Mouse (Mus musculus) cerebellum, adult 9-11 months (tissue): ENCODE results near the gene Trim27.
A peak's percentile ranks its signal among the peaks of the same experiment; 100 is the strongest.

Experiments
- DNase-seq: peaks from one replicate; pipeline ENCODE4 v3.0.0; 2022

Trim27 gene

DNA sequence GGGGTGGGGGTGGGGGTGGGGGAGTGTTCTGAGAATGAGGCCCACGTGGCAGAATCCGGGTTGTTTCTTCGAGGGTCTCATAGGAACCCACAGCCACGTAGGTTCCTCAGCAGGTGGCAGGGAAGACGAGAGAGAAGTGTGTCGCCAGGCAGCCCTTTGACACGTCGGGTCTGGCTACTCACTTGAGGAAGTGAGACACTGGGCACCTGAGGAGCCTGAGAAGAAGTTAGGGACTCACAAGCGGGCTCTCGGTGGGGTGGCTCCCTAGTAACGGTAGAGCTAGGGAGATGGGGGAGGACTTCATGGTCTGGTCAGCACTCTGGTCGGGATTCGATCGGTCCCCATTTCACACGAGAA is at the start of gene Trim27:
Gene Trim27 (plus strand): TSS at position 79 of the 357 bp plus-strand sequence.
- no peak for DNase-seq

- DNase-seq, result no peak
Observed at GRCm38 (mm10) chr13:21142421-21142820, 36.8 kb upstream of the Trim27 start.

- no peak for DNase-seq
Observed at GRCm38 (mm10) chr13:21145767-21146166, 33.5 kb upstream of the Trim27 start, which contains the start of gene Olfr1368. Gene Olfr1368, minus strand, starts transcription at chr13:21145867.

DNA sequence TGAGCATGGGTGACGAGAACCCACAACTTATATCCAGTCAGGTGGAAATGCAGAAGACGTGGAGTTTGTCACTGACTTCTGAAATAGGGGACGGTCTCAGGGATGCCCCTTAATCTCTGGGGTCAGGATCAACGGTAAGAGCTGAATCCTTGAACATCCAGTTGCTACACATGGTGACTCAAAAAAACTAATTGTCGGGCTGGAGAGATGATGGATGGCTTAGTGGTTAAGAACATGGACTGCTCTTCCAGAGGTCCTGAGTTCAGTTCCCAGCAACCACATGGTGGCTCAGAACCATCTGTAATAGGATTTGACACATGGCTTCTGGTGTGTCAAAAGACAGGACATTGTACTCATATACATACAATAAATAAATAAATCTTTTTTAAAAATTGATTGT is 23.4 kb upstream of the Trim27 start:
- no peak for DNase-seq

DNA sequence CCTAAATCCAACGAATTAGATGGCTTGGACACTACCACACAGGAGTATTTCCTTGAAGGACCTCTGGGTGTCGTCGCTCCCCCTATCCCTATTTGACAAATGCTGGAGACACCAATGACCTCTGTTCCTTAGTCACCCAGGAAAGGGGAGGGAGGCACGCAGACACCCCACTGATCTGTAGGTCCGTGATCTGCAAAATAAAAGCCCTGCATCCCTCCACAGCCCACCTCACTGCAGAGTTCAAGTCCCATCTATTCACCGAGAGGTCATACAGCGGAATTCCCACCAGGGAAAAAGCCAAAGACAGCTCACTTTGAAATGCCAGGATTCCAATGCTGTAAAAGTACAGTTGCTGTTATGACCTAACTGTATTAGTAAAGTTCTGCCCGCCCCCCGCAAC is 21.2 kb upstream of the Trim27 start:
- DNase-seq, result peak; percentile 17

GRCm38 (mm10) chr13:21158785-21159474 is 20.3 kb upstream of the Trim27 start:
- DNase-seq, result peak; percentile 86

DNA sequence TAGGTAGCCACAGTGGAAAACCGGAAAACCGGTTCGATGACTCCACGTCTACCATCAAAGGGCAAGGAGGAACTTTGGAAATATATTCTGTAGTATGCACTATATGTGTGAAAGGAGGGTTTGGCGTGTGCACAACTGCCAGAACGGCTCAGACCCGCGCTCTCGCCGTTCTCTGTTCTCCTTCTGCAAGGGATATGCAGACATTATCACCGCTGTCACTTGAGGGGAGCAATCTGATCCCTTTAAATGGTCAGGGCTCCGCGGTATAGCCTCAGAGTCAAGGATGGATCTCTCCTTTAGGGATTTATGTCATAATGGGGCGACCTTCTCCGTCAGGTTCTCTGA is 19.8 kb upstream of the Trim27 start:
- DNase-seq, result peak; percentile 23

GRCm38 (mm10) chr13:21160041-21160511 is 19.2 kb upstream of the Trim27 start:
- peak; percentile 46 for DNase-seq

DNA sequence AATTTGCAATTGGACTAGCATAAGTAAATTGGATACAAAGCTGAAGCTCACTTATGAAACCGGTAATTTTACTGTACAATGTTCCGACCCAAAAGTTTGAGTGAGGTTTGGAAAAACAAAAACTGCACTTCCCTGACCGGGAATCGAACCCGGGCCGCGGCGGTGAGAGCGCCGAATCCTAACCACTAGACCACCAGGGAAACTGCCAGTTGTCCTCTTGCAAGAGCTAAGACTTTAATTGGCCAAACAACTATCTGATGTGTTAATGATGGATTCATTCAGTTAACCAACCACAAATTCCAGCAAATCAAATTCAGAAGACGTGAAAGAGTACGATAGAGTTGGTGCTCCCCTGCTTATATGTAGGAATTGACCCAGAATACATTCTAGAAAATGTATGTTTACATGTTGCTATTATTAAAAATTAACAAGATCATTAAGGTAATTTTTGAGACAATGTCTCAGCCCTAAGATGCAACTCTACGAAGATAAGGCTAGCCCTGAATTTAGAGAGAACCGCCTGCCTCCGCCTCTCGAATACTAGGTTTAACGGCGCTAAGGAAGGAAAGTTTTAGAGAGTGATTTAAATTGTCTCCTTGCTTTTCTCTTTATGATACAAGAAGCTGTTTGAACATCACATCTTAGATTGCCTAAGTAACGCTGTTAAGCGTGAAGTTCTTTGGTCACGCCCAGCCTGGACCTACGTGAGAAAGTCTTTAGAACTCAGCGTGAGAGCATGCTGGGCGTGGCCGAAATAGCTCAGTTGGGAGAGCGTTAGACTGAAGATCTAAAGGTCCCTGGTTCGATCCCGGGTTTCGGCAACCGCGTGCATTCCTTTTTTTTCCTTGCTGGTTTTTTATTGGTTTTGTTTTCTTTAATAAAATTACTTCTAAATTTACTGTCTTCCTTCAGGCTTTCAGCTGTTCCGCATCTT is 18.3 kb upstream of the Trim27 start:
- peak; percentile 86 for DNase-seq

- DNase-seq, result no peak
Observed at GRCm38 (mm10) chr13:21161591-21161990, 17.7 kb upstream of the Trim27 start.

GRCm38 (mm10) chr13:21162591-21162990 is 16.7 kb upstream of the Trim27 start:
- DNase-seq, result no peak

- peak; percentile 83 for DNase-seq
Observed at GRCm38 (mm10) chr13:21166936-21167909, 12.0 kb upstream of the Trim27 start.

DNA sequence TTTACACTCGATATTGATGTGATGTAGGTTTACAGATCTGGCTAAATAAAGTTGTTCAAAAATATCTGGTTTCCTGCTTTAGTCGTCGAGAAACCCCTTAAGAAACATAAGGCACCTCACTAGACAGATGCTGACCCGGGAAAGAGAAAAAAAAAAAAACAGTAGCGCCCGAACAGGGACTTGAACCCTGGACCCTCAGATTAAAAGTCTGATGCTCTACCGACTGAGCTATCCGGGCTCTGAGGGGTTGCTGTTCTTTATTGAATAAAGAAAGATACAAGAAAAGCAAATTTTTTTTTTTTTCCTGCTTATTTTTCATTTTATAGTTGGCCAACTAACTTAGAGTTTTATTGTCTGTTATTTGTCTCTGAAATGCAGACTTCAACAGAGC is 11.3 kb upstream of the Trim27 start:
- DNase-seq, result peak; percentile 28

DNA sequence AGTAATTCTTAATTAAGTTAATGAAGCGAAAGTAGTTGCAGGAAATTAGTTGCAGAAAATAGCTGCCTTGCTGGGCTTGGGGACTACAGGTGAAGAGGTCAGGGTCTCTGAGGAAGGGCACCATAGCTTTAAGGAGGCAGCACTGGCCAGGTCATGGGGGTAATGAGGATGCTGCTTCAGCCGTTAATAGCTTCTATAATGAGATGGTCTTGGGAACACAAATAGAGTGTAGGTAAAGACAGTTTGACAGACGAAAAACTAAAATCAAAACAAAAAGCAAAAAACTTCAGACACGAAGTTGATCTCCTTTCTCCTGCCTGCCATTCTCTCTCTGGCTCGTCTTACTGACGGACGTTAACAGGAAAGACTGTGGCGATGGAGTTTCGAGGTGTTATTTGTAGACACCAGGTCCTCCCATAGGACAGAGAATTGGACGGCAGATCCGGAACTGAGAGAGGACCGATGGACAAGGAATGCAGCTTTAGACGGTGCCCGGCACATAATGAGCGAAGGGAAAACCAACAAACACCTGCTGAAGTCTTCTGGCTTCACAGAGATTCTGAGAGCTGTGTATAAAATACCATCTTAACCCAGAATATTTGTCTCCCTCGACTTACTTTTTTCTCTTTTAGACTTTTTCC is 10.8 kb upstream of the Trim27 start:
- peak; percentile 34 for DNase-seq

- peak; percentile 23 for DNase-seq
Observed at GRCm38 (mm10) chr13:21169121-21169656, 10.1 kb upstream of the Trim27 start.

GRCm38 (mm10) chr13:21169657-21170430 is 9.4 kb upstream of the Trim27 start:
- DNase-seq, result peak; percentile 81

- DNase-seq, result peak; percentile 25
Observed at GRCm38 (mm10) chr13:21170431-21171155, 8.7 kb upstream of the Trim27 start.

DNA sequence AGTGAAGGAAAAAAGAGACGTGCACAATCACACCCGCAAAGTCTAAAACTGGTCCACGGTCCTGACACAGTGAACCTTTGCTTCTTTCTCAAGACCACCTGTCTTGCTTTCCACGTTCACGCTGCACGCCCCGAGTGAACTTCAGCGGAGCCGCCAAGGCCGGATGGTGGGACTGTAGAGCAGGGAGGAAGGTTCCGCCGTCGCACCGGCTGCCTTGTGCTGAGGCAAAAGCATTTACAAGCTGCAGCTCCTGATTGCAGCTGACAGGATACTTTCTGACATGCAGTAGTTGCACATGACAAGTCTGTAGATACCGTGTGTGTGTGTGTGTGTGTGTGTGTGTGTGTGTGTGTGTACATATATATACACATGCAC is 8.1 kb upstream of the Trim27 start:
- DNase-seq, result peak; percentile 33

DNA sequence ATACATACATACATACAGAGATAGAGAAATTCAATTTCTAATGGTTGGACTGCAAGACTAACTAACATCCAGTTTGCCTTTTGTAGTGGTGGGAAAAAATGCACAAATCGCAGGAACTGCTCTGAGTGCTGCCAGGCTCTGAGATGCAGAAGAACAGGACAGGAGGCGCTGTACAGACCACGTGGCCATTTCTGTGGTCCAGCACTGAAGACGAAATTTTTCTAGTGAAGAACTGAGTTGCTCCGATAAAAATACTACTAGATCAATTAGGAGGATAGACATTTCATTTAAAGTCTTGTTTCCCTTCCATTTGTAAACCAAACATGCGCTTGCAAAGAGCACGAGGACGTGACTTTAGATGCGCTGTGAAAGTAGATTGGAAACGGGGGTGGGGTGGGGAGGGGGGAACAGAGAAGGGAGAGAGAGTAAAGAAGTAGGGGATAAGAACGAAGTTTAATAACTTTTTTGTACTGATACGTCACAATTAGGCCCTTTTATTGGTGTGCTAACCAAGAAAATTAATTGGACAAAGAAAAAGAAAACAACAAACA is 7.6 kb upstream of the Trim27 start:
- peak; percentile 30 for DNase-seq
